Mouse (Mus musculus) thymus, adult 2 months (tissue): ENCODE data around the gene Myl9.

Experiments
- CTCF ChIP-seq: fragments of 200-500 bp; IDR thresholded peaks from 2 replicates; pipeline ENCODE4 v1.5.1; 2012; ENCODE audit warnings: mild to moderate bottlenecking, control low read depth, low read length, moderate library complexity, borderline replicate concordance; ENCODE audit not compliant: control insufficient read depth, poor library complexity, insufficient read depth; ENCODE audit errors: extremely low read depth
- POLR2A ChIP-seq: fragments of 200-500 bp; IDR thresholded peaks from 2 replicates; pipeline ENCODE4 v1.6.1; 2012; ENCODE audit warnings: mild to moderate bottlenecking, low read length, control low read depth, moderate library complexity; ENCODE audit not compliant: control insufficient read depth, poor library complexity, insufficient read depth; ENCODE audit errors: extremely low read depth

GRCm38 (mm10) chr2:156781836-156782480, 6.7 kb downstream of the Myl9 start:
- no peak for TF ChIP-seq CTCF
- TF ChIP-seq POLR2A: no peak
